Mouse (Mus musculus) bone marrow macrophage, adult 2 months (primary cell): ENCODE results near the gene Ccdc82.

Experiments
- CTCF ChIP-seq: IDR thresholded peaks from 2 replicates; pipeline ENCODE4 v1.5.1; 2012; ENCODE audit warnings: low read depth, mild to moderate bottlenecking, low read length, moderate library complexity
- POLR2A ChIP-seq: IDR thresholded peaks from 2 replicates; pipeline ENCODE4 v1.6.1; 2012; ENCODE audit warnings: mild to moderate bottlenecking, low read depth, low read length, borderline replicate concordance

- no peak for TF ChIP-seq CTCF
- TF ChIP-seq POLR2A = no peak
These were observed 4.5 kb downstream of the Ccdc82 start for GRCm38 (mm10) chr9:13251251-13251650.
